Mouse (Mus musculus) liver, adult 2 months (tissue): ENCODE data around the gene Agr3.

Experiments
- CTCF ChIP-seq: fragments of 200-500 bp; IDR thresholded peaks from 2 replicates; pipeline ENCODE4 v1.5.1; 2011; ENCODE audit warnings: low read depth, low read length, control low read depth
- POLR2A ChIP-seq: fragments of 200-500 bp; IDR thresholded peaks from 2 replicates; pipeline ENCODE4 v1.6.1; 2011; ENCODE audit warnings: low read length, control low read depth; ENCODE audit not compliant: insufficient read depth; ENCODE audit errors: extremely low read depth

DNA sequence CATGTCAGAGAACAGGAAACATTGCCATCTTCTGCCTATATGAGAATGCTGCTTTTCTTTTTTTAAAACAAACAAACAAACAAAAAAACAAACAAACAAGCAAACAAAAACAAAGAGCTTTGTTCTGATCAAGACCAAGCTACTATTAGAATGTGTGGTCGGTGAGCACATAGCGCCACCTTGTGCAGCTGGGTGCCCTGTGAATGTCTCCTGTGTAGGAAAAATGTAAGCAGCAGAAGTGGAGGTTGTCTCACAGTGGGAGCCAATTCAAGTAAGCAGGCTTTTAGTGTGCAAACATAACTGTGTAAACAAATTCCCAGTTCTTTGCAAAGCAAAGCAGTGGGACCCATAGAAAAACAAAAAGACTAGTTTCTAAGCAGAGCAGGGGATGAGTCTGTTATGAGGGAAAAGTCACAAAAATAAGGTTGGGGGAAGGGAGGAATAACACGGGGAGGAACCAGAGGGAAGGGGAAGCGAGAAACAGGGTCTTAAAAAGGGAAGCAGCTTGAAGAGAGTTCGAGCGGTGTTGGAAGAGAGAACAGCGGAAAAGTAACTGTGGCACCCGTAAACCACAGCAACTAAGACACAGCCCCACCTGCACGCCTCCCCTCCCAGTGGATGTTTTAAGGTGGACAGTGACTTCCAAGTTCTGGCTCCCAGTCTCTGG is 40.4 kb upstream of the Agr3 start:
- TF ChIP-seq CTCF (peak; percentile 38), POLR2A (no peak)
